Mouse (Mus musculus) regulatory T cell (primary cell): Measurements from ENCODE around the gene Hpgds.

Experiments used
- in situ Hi-C: fragments of 300-600 bp; cut with MboI, MseI; formaldehyde crosslinking; loops from one replicate; pipeline ENCODE4 v1.15.1; 2025; ENCODE audit warnings: high pct_unique_total_duplicates

The Hpgds gene

GRCm38 (mm10) chr6:65144621-65145205, at the start of gene Hpgds:
Gene Hpgds (minus strand): TSS chr6:65144908.
- in situ Hi-C loops: no loop called here

GRCm38 (mm10) chr6:65164977-65165376, 20.3 kb upstream of the Hpgds start:
- in situ Hi-C loops: no loop called here

GRCm38 (mm10) chr6:65164137-65164536, 19.4 kb upstream of the Hpgds start:
- in situ Hi-C loops: no loop called here

GRCm38 (mm10) chr6:65159381-65159942, 14.8 kb upstream of the Hpgds start:
- in situ Hi-C loops: no loop called here

- in situ Hi-C loops: no loop called here
Observed at GRCm38 (mm10) chr6:65157042-65157441, 12.3 kb upstream of the Hpgds start.

- in situ Hi-C loops: no loop called here
Observed at GRCm38 (mm10) chr6:65153570-65153969, 8.9 kb upstream of the Hpgds start.

GRCm38 (mm10) chr6:65150703-65151102, 6.0 kb upstream of the Hpgds start:
- in situ Hi-C loops: no loop called here

- in situ Hi-C loops: no loop called here
Observed at GRCm38 (mm10) chr6:65146363-65146762, 1.7 kb upstream of the Hpgds start.

GRCm38 (mm10) chr6:65142316-65142715, 2.4 kb downstream of the Hpgds start:
- in situ Hi-C loops: no loop called here

- in situ Hi-C loops: no loop called here
Observed at GRCm38 (mm10) chr6:65140750-65141243, 3.9 kb downstream of the Hpgds start.

GRCm38 (mm10) chr6:65140082-65140749, 4.5 kb downstream of the Hpgds start:
- in situ Hi-C loops: no loop called here

GRCm38 (mm10) chr6:65138243-65138642, 6.5 kb downstream of the Hpgds start:
- in situ Hi-C loops: loop anchor here (10.0 kb wide), 1 partner anchor 427 kb away; no protein-coding TSS in a partner anchor

- in situ Hi-C loops: loop anchor here (10.0 kb wide), 1 partner anchor 427 kb away; no protein-coding TSS in a partner anchor
Observed at GRCm38 (mm10) chr6:65137802-65138201, 6.9 kb downstream of the Hpgds start.

GRCm38 (mm10) chr6:65132376-65132775, 12.3 kb downstream of the Hpgds start:
- in situ Hi-C loops: loop anchor here (10.0 kb wide), 1 partner anchor 432 kb away; no protein-coding TSS in a partner anchor

GRCm38 (mm10) chr6:65126074-65126726, 18.5 kb downstream of the Hpgds start:
- in situ Hi-C loops: loop anchor here (5.0 to 10.0 kb wide), 3 partner anchors 326 to 1401 kb away; partner anchors contain the start of gene 4930544G11Rik

GRCm38 (mm10) chr6:65117540-65117939, 27.2 kb downstream of the Hpgds start:
- in situ Hi-C loops: no loop called here

GRCm38 (mm10) chr6:65114902-65115301, 29.8 kb downstream of the Hpgds start:
- in situ Hi-C loops: no loop called here

- in situ Hi-C loops: no loop called here
Observed at GRCm38 (mm10) chr6:65079139-65079538, 65.6 kb downstream of the Hpgds start.

- in situ Hi-C loops: no loop called here
Observed at GRCm38 (mm10) chr6:65075201-65075600, 69.5 kb downstream of the Hpgds start.
